Mouse (Mus musculus) c-Kit-positive CD71-positive TER-119-negative erythroid progenitor cells, embryonic 14.5 days (primary cell): ENCODE data around the gene Crygd.

Source experiments
- DNase-seq: peaks from one replicate; pipeline ENCODE4 v3.0.0-alpha.2; 2013; ENCODE audit warnings: low read depth

Crygd gene

DNA sequence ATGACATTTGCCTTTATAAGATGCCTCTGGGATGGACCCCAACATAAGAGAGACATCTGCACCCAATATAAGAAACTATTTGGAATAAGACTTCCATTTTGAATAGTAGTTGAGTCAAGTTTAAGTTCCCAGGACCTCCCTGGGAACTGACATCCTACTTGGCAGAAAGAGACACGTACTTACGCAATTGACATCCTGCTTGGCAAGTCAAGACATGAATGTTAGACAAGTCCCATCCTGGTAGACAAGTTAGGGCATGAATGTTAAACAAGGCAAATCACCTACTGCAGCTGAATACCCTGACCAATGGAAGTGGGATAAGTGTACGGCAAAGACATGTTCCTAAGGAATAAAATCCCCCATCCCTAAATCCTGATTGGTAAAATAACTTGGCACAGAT, 21.4 kb downstream of the Crygd start:
- no peak for DNase-seq

GRCm38 (mm10) chr1:65040806-65041205, 22.4 kb downstream of the Crygd start:
- no peak for DNase-seq

- no peak for DNase-seq
Observed at GRCm38 (mm10) chr1:65039679-65040078, 23.6 kb downstream of the Crygd start.

DNA sequence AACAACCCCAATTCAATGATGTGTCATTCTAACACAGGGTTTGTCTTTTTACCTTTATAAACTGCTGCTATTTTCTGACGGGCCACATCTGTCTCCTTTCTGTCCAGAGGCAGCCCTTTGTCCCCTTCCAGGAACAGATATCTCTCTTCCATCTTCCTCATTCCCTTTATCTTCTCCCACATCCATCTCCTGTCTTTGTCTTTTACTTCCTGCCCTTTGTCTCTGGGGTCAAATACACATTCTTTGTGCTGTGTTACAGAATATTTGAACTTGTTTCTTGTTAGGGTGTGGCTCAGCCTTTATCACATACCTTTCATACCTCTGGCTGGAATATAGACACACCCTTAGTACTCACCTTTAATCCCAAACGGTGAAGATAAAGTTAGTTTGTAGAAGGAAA, 25.7 kb downstream of the Crygd start:
- DNase-seq: no peak

DNA sequence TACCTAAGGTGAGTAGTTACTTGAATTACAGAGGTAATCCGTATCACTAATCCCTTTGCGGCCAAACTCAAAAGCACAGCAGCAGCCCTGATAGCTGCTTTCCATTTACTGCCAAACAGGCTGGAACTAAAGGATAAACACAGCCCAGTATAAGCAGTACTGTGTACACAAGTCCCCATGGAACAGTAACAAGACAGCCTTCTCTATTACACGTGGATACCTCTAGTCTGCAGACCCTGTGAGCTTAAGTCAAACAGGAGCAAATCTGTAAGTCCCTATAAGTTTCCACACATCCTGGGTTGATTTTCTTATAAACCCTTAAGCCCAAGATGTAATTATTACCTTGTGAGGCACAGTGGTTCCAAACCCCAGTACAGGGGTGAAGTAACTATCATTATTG, 27.7 kb downstream of the Crygd start:
- DNase-seq: no peak

DNA sequence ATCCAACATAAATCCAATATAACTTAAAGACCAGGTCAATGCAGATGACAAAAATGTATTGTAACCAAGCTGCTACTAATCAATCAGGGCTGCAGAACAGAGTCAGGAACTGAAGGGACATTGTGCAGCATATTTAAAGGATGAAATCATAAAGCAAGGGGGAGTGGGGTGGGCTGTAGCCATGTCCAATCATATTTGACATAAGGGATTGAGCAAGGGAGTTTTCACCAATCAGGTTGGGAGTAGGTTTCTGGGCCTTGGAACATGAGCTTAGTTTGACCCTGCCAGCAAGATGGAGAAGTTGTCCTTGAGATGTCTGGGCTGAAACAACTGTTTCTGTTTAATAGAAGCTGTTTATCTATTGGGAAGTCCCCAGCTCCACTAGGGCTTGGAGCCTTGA, 30.6 kb downstream of the Crygd start, which contains the start of gene Akr1cl:
Akr1cl (minus strand) TSS at position 119 of the 400 bp plus-strand sequence.
- no peak for DNase-seq

DNA sequence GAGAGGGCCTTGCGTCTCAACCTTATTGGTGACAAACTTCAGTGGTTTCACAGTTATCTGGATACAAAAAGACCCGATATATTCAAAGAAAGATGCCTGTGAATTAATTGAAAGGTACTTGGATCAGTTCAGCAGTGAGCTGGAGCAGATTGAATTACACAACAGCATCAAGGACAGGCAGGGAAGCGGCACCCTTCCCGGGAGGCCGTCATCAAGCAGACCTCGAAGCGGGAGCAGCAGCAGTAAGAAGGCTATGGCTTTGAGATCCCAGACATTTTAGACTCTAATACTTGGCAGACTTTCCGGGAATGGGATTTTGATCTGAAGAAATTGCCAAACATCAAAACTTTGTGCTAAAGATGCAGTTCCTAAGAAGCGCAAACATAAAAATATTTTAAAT, 35.0 kb downstream of the Crygd start:
- DNase-seq: no peak

DNA sequence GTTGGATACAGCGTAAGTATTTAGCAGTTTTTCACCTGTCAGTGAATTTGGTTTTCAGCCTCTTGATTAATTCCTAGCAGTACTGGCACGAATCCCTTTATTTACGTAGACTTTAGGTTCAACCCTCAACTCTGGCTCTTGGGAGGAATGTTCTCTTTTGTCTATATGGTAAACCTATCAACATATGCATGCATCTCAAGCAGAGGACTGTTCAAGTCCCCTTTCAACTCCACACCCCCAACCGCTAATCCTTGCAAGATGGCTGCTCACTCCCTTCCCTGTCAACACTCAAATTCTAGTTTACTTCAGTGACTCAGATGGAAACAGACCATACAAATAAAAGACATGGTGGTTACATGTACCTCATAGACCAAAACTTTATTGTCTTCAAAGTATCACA, 50.5 kb downstream of the Crygd start:
- DNase-seq: no peak
